Mouse (Mus musculus) heart, embryonic 16.5 days (tissue): ENCODE measurements around the gene Trp53. TPM values are rescaled to one million over a fixed set of nuclear protein-coding genes. Genes with fewer than 3 reads are reported as not detected.

ENCODE experiments used
- ATAC-seq: fragments of 200-750 bp; cut with Nextera tagmentation; replicated peaks from 2 replicates; pipeline ENCODE4 v1.8.0; 2017; ENCODE audit warnings: moderate number of reproducible peaks; ENCODE audit not compliant: insufficient read depth, low FRiP score; ENCODE audit errors: extremely low read depth
- H3K27ac ChIP-seq: fragments of 300-500 bp; sonication (generic); 2 replicates; pipeline ENCODE4 v1.5.1; 2014; ENCODE audit warnings: mild to moderate bottlenecking, low read length, control low read depth, moderate library complexity
- H3K27me3 ChIP-seq: fragments of 300-500 bp; sonication (generic); 2 replicates; pipeline ENCODE4 v1.6.1; 2014; ENCODE audit warnings: low read length, mixed read lengths; ENCODE audit not compliant: control insufficient read depth, insufficient read depth
- H3K36me3 ChIP-seq: fragments of 300-500 bp; sonication (generic); 2 replicates; pipeline ENCODE4 v1.6.1; 2014; ENCODE audit not compliant: control insufficient read depth, insufficient read depth
- H3K4me1 ChIP-seq: fragments of 300-500 bp; sonication (generic); 2 replicates; pipeline ENCODE4 v1.6.1; 2014; ENCODE audit warnings: low read length, mixed read lengths; ENCODE audit not compliant: control insufficient read depth, insufficient read depth
- H3K4me2 ChIP-seq: fragments of 300-500 bp; sonication (generic); 2 replicates; pipeline ENCODE4 v1.6.1; 2014; ENCODE audit warnings: low read depth, mild to moderate bottlenecking, control low read depth, low read length
- H3K4me3 ChIP-seq: fragments of 300-500 bp; sonication (generic); 2 replicates; pipeline ENCODE4 v1.5.1; 2014; ENCODE audit warnings: mild to moderate bottlenecking, control low read depth, low read length
- H3K9ac ChIP-seq: fragments of 300-500 bp; sonication (generic); 2 replicates; pipeline ENCODE4 v1.6.1; 2014; ENCODE audit warnings: low read length, control low read depth
- H3K9me3 ChIP-seq: fragments of 300-500 bp; sonication (generic); replicated peaks from 2 replicates; pipeline ENCODE4 v1.6.1; 2016; ENCODE audit warnings: low read length; ENCODE audit not compliant: control insufficient read depth
- WGBS: fragments of 180-500 bp; shearing (Covaris S2); extraction: QIAGEN DNeasy Blood & Tissue Kit; methylation state at CpG from one replicate; pipeline ENCODE4 v1.1.7; 2014; 5-methylcytosine and 5-hydroxymethylcytosine counted together
- polyA plus RNA-seq: library from polyadenylated mRNA; unstranded; fragments of >200 nt; fragmentation: Nextera tagmentation; extraction: Ambion mirVana; gene quantifications from 2 replicates; pipeline ENCODE4 v1.2.1, GENCODE M21; 2015

The Trp53 gene
- polyA plus RNA-seq, 1 experiment from 2014 or later, result 87.0 TPM

GRCm38 (mm10) chr11:69547071-69547470, 33.1 kb upstream of the Trp53 start:
- Histone ChIP-seq H3K9ac (peak overlapping the region; percentile 82), H3K4me1 (peaks cover 9% of the 10 kb centered on the region), H3K27ac (peak overlapping the region; percentile 73), H3K4me2 (peak overlapping the region; percentile 99), H3K9me3 (no peaks in the 10 kb centered on the region), H3K36me3 (no peaks in the 10 kb centered on the region), H3K4me3 (peak overlapping the region; percentile 67), H3K27me3 (peaks cover 11% of the 10 kb centered on the region)
- ATAC-seq, result peak; percentile 54
- 2% methylated on average over 15 of the region's 15 CpGs for WGBS

DNA sequence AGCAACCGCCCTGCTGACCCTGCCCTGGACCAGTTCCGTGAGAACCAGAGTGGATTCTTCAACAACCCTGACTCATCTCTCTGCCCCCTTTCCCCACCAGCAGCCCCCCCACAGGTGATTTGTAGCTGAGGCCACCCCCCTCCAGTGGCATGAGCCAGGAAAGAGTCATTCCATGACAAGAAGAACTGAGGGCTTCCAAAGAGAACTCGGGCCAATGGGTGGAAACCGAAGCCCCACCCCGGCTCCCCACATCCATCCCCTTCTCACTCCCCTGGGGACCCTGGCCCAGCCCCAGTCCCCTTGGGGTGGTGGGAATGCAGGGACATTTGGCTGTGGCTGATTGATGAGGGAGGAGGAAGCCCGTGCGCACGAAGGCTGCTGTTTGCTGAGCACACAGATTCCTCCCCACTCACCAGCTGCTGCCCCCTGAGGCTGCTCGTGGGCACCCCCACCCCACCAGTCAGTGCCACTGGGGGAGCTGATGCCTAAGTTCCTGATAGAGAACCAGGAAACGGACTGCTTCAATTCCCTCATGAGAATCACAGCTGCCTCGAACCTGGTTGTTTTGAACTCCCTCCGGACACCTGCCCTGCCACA, 31.0 kb upstream of the Trp53 start, which contains the start of gene Dnah2:
Dnah2 (minus strand) TSS at position 51 of the 597 bp plus-strand sequence.
- Histone ChIP-seq H3K27ac (no peak within 1 kb of the TSS), H3K9ac (no peak within 1 kb of the TSS), H3K36me3 (no peaks in the 10 kb centered on the region), H3K27me3 (peaks cover 11% of the 10 kb centered on the region), H3K4me2 (no peak within 1 kb of the TSS), H3K4me3 (no peak within 1 kb of the TSS), H3K9me3 (no peaks in the 10 kb centered on the region), H3K4me1 (peaks cover 9% of the 10 kb centered on the region)
- 51% methylated on average over 12 of the region's 12 CpGs for WGBS
- no peak for ATAC-seq

DNA sequence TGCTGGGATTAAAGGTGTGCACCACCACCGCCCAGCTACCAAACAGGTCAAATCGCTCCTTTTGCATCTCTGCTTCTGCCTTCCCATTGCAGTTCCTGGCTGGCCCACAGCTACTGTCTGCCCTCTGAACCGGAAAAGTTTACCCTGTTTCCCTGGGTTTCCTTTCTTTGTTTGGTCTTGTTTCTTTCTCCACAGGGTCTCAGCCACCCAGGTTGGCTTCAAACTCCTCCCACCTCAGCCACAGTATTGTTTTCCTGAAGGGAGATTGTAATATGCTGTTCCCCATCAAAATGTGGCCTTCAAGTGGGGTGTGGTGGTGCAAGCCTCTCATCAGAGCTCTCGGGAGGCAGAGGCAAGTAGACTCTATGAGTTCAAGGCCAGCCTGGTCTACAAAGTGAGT, 28.8 kb upstream of the Trp53 start:
- Histone ChIP-seq H3K4me2 (no peak overlapping the region), H3K9ac (no peak overlapping the region), H3K27ac (no peak overlapping the region), H3K36me3 (peaks cover 3% of the 10 kb centered on the region), H3K27me3 (peaks cover 11% of the 10 kb centered on the region), H3K9me3 (no peaks in the 10 kb centered on the region), H3K4me3 (no peak overlapping the region), H3K4me1 (peaks cover 8% of the 10 kb centered on the region)
- no peak for ATAC-seq
- WGBS, result 74% methylated on average over 4 of the region's 4 CpGs

DNA sequence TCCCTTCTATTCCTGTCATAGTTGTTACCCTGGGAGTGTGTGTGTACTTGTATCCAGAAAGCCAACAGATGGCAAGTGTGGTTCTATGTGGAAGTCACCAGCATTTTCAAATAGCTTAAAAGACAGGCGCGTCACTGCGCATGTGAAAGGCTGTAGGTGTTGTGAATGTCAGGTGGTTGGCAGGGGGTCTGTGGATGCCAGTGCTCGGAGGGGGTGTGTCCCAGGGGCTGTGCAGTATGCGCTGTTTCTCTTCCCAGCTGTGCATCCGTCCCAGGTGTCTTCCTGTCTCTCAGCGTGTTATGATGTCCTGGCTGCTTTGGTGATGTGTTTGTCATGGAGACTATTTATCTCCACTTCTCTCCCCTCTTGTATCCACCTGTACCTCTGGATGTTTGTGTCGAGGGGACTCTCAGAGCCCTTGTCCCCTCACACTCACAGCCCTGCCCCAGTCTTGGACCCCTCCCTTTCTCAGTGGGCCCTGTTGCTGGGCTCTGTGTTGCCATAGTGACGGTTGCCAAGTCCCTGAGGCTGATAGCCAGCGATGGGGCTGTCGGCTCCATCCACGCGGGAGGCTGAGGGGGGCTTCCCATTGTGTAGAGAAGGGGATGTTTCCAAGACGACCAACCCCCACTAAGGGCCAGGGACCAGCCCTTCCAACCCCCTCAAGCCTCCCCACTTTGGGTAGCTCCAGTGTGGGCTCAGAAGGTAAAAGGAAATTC, 27.4 kb upstream of the Trp53 start:
- Histone ChIP-seq H3K9ac (no peak overlapping the region), H3K4me3 (no peak overlapping the region), H3K9me3 (no peaks in the 10 kb centered on the region), H3K36me3 (peaks cover 3% of the 10 kb centered on the region), H3K27me3 (peaks cover 11% of the 10 kb centered on the region), H3K4me1 (0 out of 2 replicates have a peak, but pooled peaks cover under 1% of the 10 kb centered on the region), H3K4me2 (no peak overlapping the region), H3K27ac (no peak overlapping the region)
- no peak for ATAC-seq
- 27% methylated on average over 14 of the region's 14 CpGs for WGBS

DNA sequence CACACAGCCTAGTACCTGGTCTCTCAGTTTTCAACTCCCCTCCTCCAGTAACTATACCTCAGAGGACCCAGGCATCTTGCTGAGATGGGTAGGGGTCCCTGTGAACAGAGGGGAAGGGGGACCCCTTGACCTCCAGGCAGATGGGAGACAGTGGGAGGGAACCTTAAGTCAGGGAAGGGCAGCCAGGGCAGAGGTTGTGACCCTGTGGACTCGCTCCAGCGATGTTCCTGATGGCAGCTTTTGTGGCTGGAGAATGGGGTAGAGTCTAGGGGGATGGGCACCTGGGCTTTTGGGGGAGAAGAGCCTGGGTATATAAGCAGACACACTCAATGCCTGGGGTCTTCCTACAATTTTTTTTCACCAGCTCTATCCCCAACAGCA, 26.8 kb upstream of the Trp53 start:
- H3K4me3 ChIP-seq, result no peak overlapping the region
- 28% methylated on average over 2 of the region's 2 CpGs for WGBS
- no peak overlapping the region for H3K9ac ChIP-seq
- no peak overlapping the region for H3K27ac ChIP-seq
- H3K36me3 ChIP-seq, result peaks cover 3% of the 10 kb centered on the region
- H3K4me2 ChIP-seq, result no peak overlapping the region
- ATAC-seq, result no peak
- peaks cover 9% of the 10 kb centered on the region for H3K27me3 ChIP-seq
- H3K9me3 ChIP-seq, result no peaks in the 10 kb centered on the region
- peaks cover 6% of the 10 kb centered on the region for H3K4me1 ChIP-seq

GRCm38 (mm10) chr11:69554539-69555140, 25.5 kb upstream of the Trp53 start:
- 70% methylated on average over 5 of the region's 5 CpGs for WGBS
- Histone ChIP-seq H3K4me1 (peaks cover 10% of the 10 kb centered on the region), H3K9ac (no peak overlapping the region), H3K4me2 (no peak overlapping the region), H3K27ac (no peak overlapping the region), H3K9me3 (no peaks in the 10 kb centered on the region), H3K27me3 (peaks cover 2% of the 10 kb centered on the region; the same call in 1 of the 2 replicates), H3K4me3 (no peak overlapping the region), H3K36me3 (peaks cover 3% of the 10 kb centered on the region)
- no peak for ATAC-seq

- no peak overlapping the region for H3K4me3 ChIP-seq
- H3K4me2 ChIP-seq, result peak overlapping the region; percentile 96
- peaks cover 34% of the 10 kb centered on the region for H3K4me1 ChIP-seq
- H3K27ac ChIP-seq, result no peak overlapping the region
- no peaks in the 10 kb centered on the region for H3K27me3 ChIP-seq
- no peak for ATAC-seq
- H3K9me3 ChIP-seq, result no peaks in the 10 kb centered on the region
- no peak overlapping the region for H3K9ac ChIP-seq
- peaks cover 5% of the 10 kb centered on the region for H3K36me3 ChIP-seq
- WGBS, result 48% methylated on average over 14 of the region's 14 CpGs
Measured at GRCm38 (mm10) chr11:69557381-69557958, 22.7 kb upstream of the Trp53 start.

GRCm38 (mm10) chr11:69558756-69559155, 21.4 kb upstream of the Trp53 start:
- no peak for ATAC-seq
- Histone ChIP-seq H3K36me3 (peaks cover 8% of the 10 kb centered on the region), H3K4me2 (peak overlapping the region; percentile 96), H3K27ac (peak overlapping the region; percentile 97), H3K4me1 (peaks cover 34% of the 10 kb centered on the region), H3K4me3 (peak overlapping the region; percentile 78), H3K9me3 (no peaks in the 10 kb centered on the region), H3K9ac (peak overlapping the region; percentile 94), H3K27me3 (no peaks in the 10 kb centered on the region)
- WGBS, result 6% methylated on average over 6 of the region's 6 CpGs

DNA sequence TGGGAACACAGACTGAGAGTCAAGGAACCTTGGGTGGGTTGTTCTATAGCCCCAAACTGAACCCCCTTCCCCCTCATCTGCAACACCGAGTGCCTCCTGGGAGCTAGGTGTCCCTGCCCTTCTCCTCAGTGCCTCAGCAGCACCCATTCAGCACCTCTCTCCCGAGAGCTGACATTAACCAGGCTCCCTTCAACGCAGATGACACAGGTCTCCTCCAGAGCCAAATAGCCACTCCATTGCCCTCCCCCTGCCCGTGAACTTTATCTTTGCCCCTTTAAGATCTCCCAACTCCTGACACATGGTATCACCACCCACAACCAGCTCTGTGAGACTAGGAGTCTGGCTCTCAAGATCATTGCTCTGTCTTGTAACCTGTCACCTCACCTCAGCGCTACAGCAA, 21.0 kb upstream of the Trp53 start:
- ATAC-seq, result peak; percentile 79
- peak overlapping the region; percentile 94 for H3K9ac ChIP-seq
- peaks cover 8% of the 10 kb centered on the region for H3K36me3 ChIP-seq
- H3K27ac ChIP-seq, result peak overlapping the region; percentile 97
- no peaks in the 10 kb centered on the region for H3K9me3 ChIP-seq
- 4% methylated on average over 5 of the region's 5 CpGs for WGBS
- peak overlapping the region; percentile 78 for H3K4me3 ChIP-seq
- peak overlapping the region; percentile 96 for H3K4me2 ChIP-seq
- peaks cover 34% of the 10 kb centered on the region for H3K4me1 ChIP-seq
- no peaks in the 10 kb centered on the region for H3K27me3 ChIP-seq
